Mouse (Mus musculus) E14TG2a.4 (cell line): ENCODE data around the gene Fam149a.

Source experiments
- CTCF ChIP-seq: conservative IDR thresholded peaks from 2 replicates; pipeline ENCODE4 v1.5.1; 2014; ENCODE audit warnings: low read length
- POU5F1 ChIP-seq: IDR thresholded peaks from 2 replicates; pipeline ENCODE4 v1.6.1; 2014; ENCODE audit warnings: low read length, borderline replicate concordance

GRCm38 (mm10) chr8:45363220-45363619 lies 18.9 kb downstream of the Fam149a start:
- TF ChIP-seq CTCF (no peak), POU5F1 (no peak)
